Mouse (Mus musculus) heart, postnatal 0 days (tissue): ENCODE data around the gene Dclk3. TPM values are rescaled to one million over a fixed set of nuclear protein-coding genes. Genes with fewer than 3 reads are reported as not detected.

Source experiments
- ATAC-seq: fragments of 200-750 bp; cut with Nextera tagmentation; 2 replicates; pipeline ENCODE4 v1.8.0; 2017; ENCODE audit warnings: low read depth, moderate number of reproducible peaks, moderate library complexity; ENCODE audit not compliant: insufficient read depth
- DNase-seq: peaks from one replicate; pipeline ENCODE4 v3.0.0-alpha.2; 2016; ENCODE audit warnings: low spot score
- H3K27ac ChIP-seq: fragments of 300-500 bp; sonication (generic); 2 replicates; pipeline ENCODE4 v1.5.1; 2014; ENCODE audit warnings: low read depth, mild to moderate bottlenecking
- H3K27me3 ChIP-seq: fragments of 300-500 bp; sonication (generic); 2 replicates; pipeline ENCODE4 v1.6.1; 2014; ENCODE audit warnings: low read length, mixed read lengths; ENCODE audit not compliant: control insufficient read depth, insufficient read depth
- H3K36me3 ChIP-seq: fragments of 300-500 bp; sonication (generic); replicated peaks from 2 replicates; pipeline ENCODE4 v1.6.1; 2014; ENCODE audit warnings: low read length, mixed read lengths; ENCODE audit not compliant: control insufficient read depth, insufficient read depth
- H3K4me1 ChIP-seq: fragments of 300-500 bp; sonication (generic); 2 replicates; pipeline ENCODE4 v1.6.1; 2014; ENCODE audit warnings: antibody characterized with exemption; ENCODE audit not compliant: control insufficient read depth, insufficient read depth
- H3K4me2 ChIP-seq: fragments of 300-500 bp; sonication (generic); 2 replicates; pipeline ENCODE4 v1.6.1; 2014; ENCODE audit warnings: low read depth, mild to moderate bottlenecking, low read length, moderate library complexity
- H3K4me3 ChIP-seq: fragments of 300-500 bp; sonication (generic); 2 replicates; pipeline ENCODE4 v1.5.1; 2014; ENCODE audit warnings: low read depth, low read length
- H3K9ac ChIP-seq: fragments of 300-500 bp; sonication (generic); replicated peaks from 2 replicates; pipeline ENCODE4 v1.6.1; 2014; ENCODE audit warnings: low read depth, low read length, mixed read lengths
- H3K9me3 ChIP-seq: fragments of 300-500 bp; sonication (generic); replicated peaks from 2 replicates; pipeline ENCODE4 v1.6.1; 2016; ENCODE audit warnings: low read length; ENCODE audit not compliant: control insufficient read depth
- CTCF ChIP-seq: IDR thresholded peaks from 2 replicates; pipeline ENCODE4 v1.5.1; 2016; ENCODE audit warnings: antibody characterized with exemption, control low read depth, low read depth
- EP300 ChIP-seq: IDR thresholded peaks from 2 replicates; pipeline ENCODE4 v1.6.1; 2016; ENCODE audit warnings: antibody characterized with exemption, low read depth
- WGBS: fragments of 180-500 bp; shearing (Covaris S2); extraction: QIAGEN DNeasy Blood & Tissue Kit; methylation state at CpG from one replicate; pipeline ENCODE4 v1.1.7; 2014; 5-methylcytosine and 5-hydroxymethylcytosine counted together
- polyA plus RNA-seq: library from polyadenylated mRNA; unstranded; fragments of >200 nt; fragmentation: Nextera tagmentation; extraction: Ambion mirVana; gene quantifications from 2 replicates; pipeline ENCODE4 v1.2.1, GENCODE M21; 2015
- total RNA-seq: library from RNA; depleted of rRNA; stranded (reverse); fragments of >200 nt; gene quantifications from 2 replicates; pipeline ENCODE4 v1.2.3, GENCODE M21; 2014; ENCODE audit warnings: low replicate concordance

Dclk3 gene
- total and polyA plus RNA-seq, 2 experiments from 2014 or later = 0.11 TPM; not detected in 1

GRCm38 (mm10) chr9:111398059-111398458 is 40.8 kb upstream of the Dclk3 start:
- no peak for DNase-seq

DNA sequence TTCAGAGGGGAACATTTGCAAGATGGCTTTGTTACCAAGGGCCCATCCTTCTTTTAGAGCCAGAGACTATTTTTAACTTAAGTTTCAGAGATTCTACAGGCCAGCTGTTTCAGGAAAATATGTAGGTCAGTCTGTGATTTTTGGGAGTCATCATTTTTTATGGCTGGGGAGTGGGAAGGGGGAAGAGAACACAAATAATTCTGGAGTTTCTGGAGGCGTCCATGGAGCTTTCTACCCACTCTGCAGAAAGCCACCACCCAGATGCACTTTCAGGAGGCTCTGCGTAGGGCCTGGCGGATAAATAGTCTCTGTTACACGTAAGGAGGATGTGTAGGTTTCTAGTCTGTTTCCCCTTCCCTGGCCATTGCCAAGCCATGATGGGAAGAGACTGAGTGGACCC is 38.8 kb upstream of the Dclk3 start:
- Histone ChIP-seq H3K27ac (no peak overlapping the region), H3K4me1 (no peaks in the 10 kb centered on the region), H3K27me3 (no peaks in the 10 kb centered on the region), H3K4me2 (no peak overlapping the region), H3K36me3 (no peaks in the 10 kb centered on the region), H3K4me3 (no peak overlapping the region), H3K9ac (no peak overlapping the region), H3K9me3 (no peaks in the 10 kb centered on the region)
- 79% methylated on average over 4 of the region's 4 CpGs for WGBS
- no peak for TF ChIP-seq EP300
- no peak for TF ChIP-seq CTCF
- DNase-seq (no peak), ATAC-seq (no peak)

More at GRCm38 (mm10) chr9:111398059-111398458, 40.8 kb upstream of the Dclk3 start:
- Histone ChIP-seq H3K27me3 (no peaks in the 10 kb centered on the region), H3K4me3 (no peak overlapping the region), H3K4me1 (no peaks in the 10 kb centered on the region), H3K4me2 (no peak overlapping the region), H3K9ac (no peak overlapping the region), H3K9me3 (no peaks in the 10 kb centered on the region), H3K36me3 (no peaks in the 10 kb centered on the region), H3K27ac (no peak overlapping the region)
- no peak for ATAC-seq
- 71% methylated on average over 2 of the region's 2 CpGs for WGBS
- TF ChIP-seq EP300 = no peak
- no peak for TF ChIP-seq CTCF

- Histone ChIP-seq H3K4me3 (no peak overlapping the region), H3K27ac (no peak overlapping the region), H3K4me2 (no peak overlapping the region), H3K9me3 (no peaks in the 10 kb centered on the region), H3K9ac (no peak overlapping the region), H3K36me3 (no peaks in the 10 kb centered on the region), H3K4me1 (no peaks in the 10 kb centered on the region), H3K27me3 (no peaks in the 10 kb centered on the region)
- WGBS = 88% methylated on average over 4 of the region's 4 CpGs
- no peak for ATAC-seq
- no peak for DNase-seq
- TF ChIP-seq CTCF (no peak), EP300 (no peak)
Observed at GRCm38 (mm10) chr9:111403159-111403558, 35.7 kb upstream of the Dclk3 start.

GRCm38 (mm10) chr9:111404346-111405079 is 34.4 kb upstream of the Dclk3 start:
- ATAC-seq = no peak
- no peak overlapping the region for H3K4me3 ChIP-seq
- TF ChIP-seq CTCF (no peak), EP300 (no peak)
- no peak for DNase-seq
- no peaks in the 10 kb centered on the region for H3K27me3 ChIP-seq
- no peaks in the 10 kb centered on the region for H3K4me1 ChIP-seq
- H3K27ac ChIP-seq = no peak overlapping the region
- 64% methylated on average over 12 of the region's 12 CpGs for WGBS
- H3K9me3 ChIP-seq = no peaks in the 10 kb centered on the region
- no peak overlapping the region for H3K9ac ChIP-seq
- no peak overlapping the region for H3K4me2 ChIP-seq
- no peaks in the 10 kb centered on the region for H3K36me3 ChIP-seq

DNA sequence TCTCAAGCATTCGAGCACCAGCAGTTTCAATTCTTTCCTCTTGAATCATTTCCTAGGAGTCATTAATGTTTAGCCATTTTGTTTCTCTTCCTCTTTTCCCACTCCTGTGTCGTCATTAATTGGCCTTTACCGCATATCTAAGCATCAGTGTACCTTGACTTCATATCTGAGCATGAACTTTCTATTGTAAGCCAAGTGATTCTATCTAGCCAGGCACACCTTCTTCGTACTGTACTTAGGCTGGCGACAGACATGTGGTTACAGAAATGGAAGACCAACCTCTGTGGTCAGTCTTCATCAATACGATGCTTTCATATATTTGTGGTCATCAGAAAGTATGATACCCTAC is 33.8 kb upstream of the Dclk3 start:
- DNase-seq (no peak), ATAC-seq (no peak)
- Histone ChIP-seq H3K27ac (no peak overlapping the region), H3K27me3 (no peaks in the 10 kb centered on the region), H3K36me3 (no peaks in the 10 kb centered on the region), H3K9me3 (no peaks in the 10 kb centered on the region), H3K4me2 (no peak overlapping the region), H3K9ac (no peak overlapping the region), H3K4me1 (no peaks in the 10 kb centered on the region), H3K4me3 (no peak overlapping the region)
- 87% methylated on average over 6 of the region's 6 CpGs for WGBS
- TF ChIP-seq CTCF = no peak
- no peak for TF ChIP-seq EP300

- H3K36me3 ChIP-seq = no peaks in the 10 kb centered on the region
- DNase-seq = no peak
- no peak overlapping the region for H3K27ac ChIP-seq
- TF ChIP-seq EP300 = no peak
- H3K9me3 ChIP-seq = no peaks in the 10 kb centered on the region
- H3K9ac ChIP-seq = no peak overlapping the region
- 48% methylated on average over 6 of the region's 6 CpGs for WGBS
- no peak for ATAC-seq
- H3K4me2 ChIP-seq = no peak overlapping the region
- no peak overlapping the region for H3K4me3 ChIP-seq
- no peaks in the 10 kb centered on the region for H3K27me3 ChIP-seq
- H3K4me1 ChIP-seq = no peaks in the 10 kb centered on the region
Observed at GRCm38 (mm10) chr9:111408012-111408411, 30.9 kb upstream of the Dclk3 start.
